In genomic region chr9:45504977-45505376, GRCm38 (mm10) we compare ENCODE assay signal across 10 mouse cellular contexts.
DNase-seq lines count a peak whose midpoint lies in the region; ATAC-seq and TF ChIP-seq lines count a peak whose summit lies in the region.
"Had no signal": no experiment of that assay in that cellular context is flagged by ENCODE, and none has a peak within 500 bp of the region (broad histone marks: within the 10 kb centered on the region; RNA-seq: fewer than 3 reads in every experiment).

No protein-coding gene starts in this region.

- H3K4me2 ChIP-seq in hindbrain, embryonic 11.5 days (replicated peaks; ENCODE audit: low read depth, low read length), result no peak overlapping the region
- no peak overlapping the region for H3K4me2 ChIP-seq in embryonic facial prominence, embryonic 11.5 days (ENCODE audit: low read depth, low read length)
- H3K4me2 ChIP-seq in hindbrain, embryonic 16.5 days (ENCODE audit: low read length), result no peak overlapping the region
- H3K4me2 ChIP-seq in midbrain, embryonic 11.5 days, result no peak overlapping the region

- peaks cover 16% of the 10 kb centered on the region; the same call in 1 of the 2 replicates for H3K27me3 ChIP-seq in hindbrain, embryonic 10.5 days (ENCODE audit: insufficient read depth, poor library complexity, severe bottlenecking)
- no peaks in the 10 kb centered on the region; the same call in 1 of the 2 replicates for H3K27me3 ChIP-seq in hindbrain, embryonic 11.5 days (ENCODE audit: control insufficient read depth, insufficient read depth, low read length)
- H3K27me3 ChIP-seq in embryonic facial prominence, embryonic 11.5 days (ENCODE audit: control insufficient read depth, insufficient read depth, low read length), result no peaks in the 10 kb centered on the region
- no peaks in the 10 kb centered on the region for H3K27me3 ChIP-seq in hindbrain, embryonic 16.5 days (replicated peaks; ENCODE audit: control insufficient read depth, insufficient read depth, low read length)
- no peaks in the 10 kb centered on the region for H3K27me3 ChIP-seq in midbrain, embryonic 11.5 days (ENCODE audit: control insufficient read depth, insufficient read depth, low read length)
- H3K27me3 ChIP-seq in thymus, adult 2 months (ENCODE audit: control insufficient read depth, insufficient read depth, low read length), result no peaks in the 10 kb centered on the region
- H3K27me3 ChIP-seq: liver, embryonic 12.5 days had no signal

- no peak for DNase-seq in hindbrain, embryonic 10.5 days (ENCODE audit: low spot score)
- no peak for DNase-seq in hindbrain, embryonic 11.5 days (ENCODE audit: low spot score)
- DNase-seq in embryonic facial prominence, embryonic 11.5 days (ENCODE audit: low spot score), result peak; percentile 12
- DNase-seq in midbrain, embryonic 11.5 days (ENCODE audit: low spot score, missing footprints), result no peak
- DNase-seq in cerebellum, postnatal 25 days, result no peak
- no peak for DNase-seq in ovary, postnatal 36 days (ENCODE audit: low spot score)
- DNase-seq in thymus, adult 2 months, result no peak
- DNase-seq: right cerebral cortex, postnatal 4 days had no signal

- ATAC-seq in hindbrain, embryonic 11.5 days (ENCODE audit: low FRiP score), result no peak
- ATAC-seq in embryonic facial prominence, embryonic 11.5 days (replicated peaks; ENCODE audit: insufficient number of reproducible peaks, low FRiP score, low TSS enrichment, low read depth), result no peak
- ATAC-seq in hindbrain, embryonic 16.5 days, result no peak
- ATAC-seq in midbrain, embryonic 11.5 days (ENCODE audit: low FRiP score), result peak; percentile 33; the same call in 1 of the 2 replicates

- TF ChIP-seq POLR2A in thymus, adult 2 months (IDR thresholded peaks at IDR 0.05; ENCODE audit: control insufficient read depth, extremely low read depth, insufficient read depth, low read length, poor library complexity), result no peak

- H3K27ac ChIP-seq in hindbrain, embryonic 10.5 days, result 0 out of 2 replicates have a peak overlapping the region, but pooled peaks have one; percentile 1
- H3K27ac ChIP-seq in hindbrain, embryonic 11.5 days (ENCODE audit: low read depth, low read length), result no peak overlapping the region
- H3K27ac ChIP-seq in embryonic facial prominence, embryonic 11.5 days (replicated peaks; ENCODE audit: low read depth, low read length), result no peak overlapping the region
- H3K27ac ChIP-seq in hindbrain, embryonic 16.5 days (ENCODE audit: low read depth, low read length), result no peak overlapping the region
- H3K27ac ChIP-seq in midbrain, embryonic 11.5 days (ENCODE audit: low read depth, low read length), result no peak overlapping the region
- no peak overlapping the region for H3K27ac ChIP-seq in thymus, adult 2 months (ENCODE audit: control insufficient read depth, insufficient read depth, low read length)
- H3K27ac ChIP-seq: liver, embryonic 12.5 days had no signal

- H3K36me3 ChIP-seq in hindbrain, embryonic 10.5 days, result no peaks in the 10 kb centered on the region
- no peaks in the 10 kb centered on the region for H3K36me3 ChIP-seq in hindbrain, embryonic 11.5 days (ENCODE audit: control insufficient read depth, insufficient read depth, low read length)
- no peaks in the 10 kb centered on the region for H3K36me3 ChIP-seq in embryonic facial prominence, embryonic 11.5 days (replicated peaks; ENCODE audit: control insufficient read depth, insufficient read depth, low read depth, low read length)
- H3K36me3 ChIP-seq in hindbrain, embryonic 16.5 days (ENCODE audit: control insufficient read depth, insufficient read depth, low read length), result no peaks in the 10 kb centered on the region
- no peaks in the 10 kb centered on the region for H3K36me3 ChIP-seq in midbrain, embryonic 11.5 days (ENCODE audit: control insufficient read depth, insufficient read depth, low read length)
- no peaks in the 10 kb centered on the region for H3K36me3 ChIP-seq in thymus, adult 2 months (ENCODE audit: control insufficient read depth, insufficient read depth, low read length)
- H3K36me3 ChIP-seq: liver, embryonic 12.5 days had no signal

- TF ChIP-seq CTCF in thymus, adult 2 months (IDR thresholded peaks at IDR 0.05; ENCODE audit: borderline replicate concordance, control insufficient read depth, extremely low read depth, insufficient read depth, low read length, poor library complexity), result no peak

- H3K9ac ChIP-seq in hindbrain, embryonic 11.5 days (ENCODE audit: low read depth, low read length), result no peak overlapping the region
- H3K9ac ChIP-seq in embryonic facial prominence, embryonic 11.5 days (replicated peaks; ENCODE audit: low read length), result no peak overlapping the region
- peak overlapping the region; percentile 15; the same call in 1 of the 2 replicates for H3K9ac ChIP-seq in hindbrain, embryonic 16.5 days (ENCODE audit: low read depth, low read length)
- H3K9ac ChIP-seq in midbrain, embryonic 11.5 days (ENCODE audit: low read length), result no peak overlapping the region
- H3K9ac ChIP-seq: liver, embryonic 12.5 days had no signal

- H3K4me3 ChIP-seq in hindbrain, embryonic 10.5 days, result no peak overlapping the region
- no peak overlapping the region for H3K4me3 ChIP-seq in hindbrain, embryonic 11.5 days (ENCODE audit: low read depth, low read length)
- H3K4me3 ChIP-seq in embryonic facial prominence, embryonic 11.5 days (ENCODE audit: low read depth, low read length), result no peak overlapping the region
- no peak overlapping the region for H3K4me3 ChIP-seq in hindbrain, embryonic 16.5 days (ENCODE audit: low read length)
- H3K4me3 ChIP-seq in midbrain, embryonic 11.5 days (ENCODE audit: low read depth, low read length), result no peak overlapping the region
- no peak overlapping the region for H3K4me3 ChIP-seq in thymus, adult 2 months (ENCODE audit: control insufficient read depth, insufficient read depth, low read length)
- H3K4me3 ChIP-seq: liver, embryonic 12.5 days had no signal

- H3K9me3 ChIP-seq in hindbrain, embryonic 10.5 days, result no peaks in the 10 kb centered on the region
- no peaks in the 10 kb centered on the region for H3K9me3 ChIP-seq in hindbrain, embryonic 11.5 days (ENCODE audit: control insufficient read depth, low read length)
- no peaks in the 10 kb centered on the region for H3K9me3 ChIP-seq in embryonic facial prominence, embryonic 11.5 days (replicated peaks; ENCODE audit: control insufficient read depth, low read length)
- H3K9me3 ChIP-seq in hindbrain, embryonic 16.5 days (ENCODE audit: control insufficient read depth, low read length), result no peaks in the 10 kb centered on the region
- no peaks in the 10 kb centered on the region for H3K9me3 ChIP-seq in midbrain, embryonic 11.5 days (ENCODE audit: control insufficient read depth, low read length)
- H3K9me3 ChIP-seq: liver, embryonic 12.5 days had no signal

- peaks cover 36% of the 10 kb centered on the region for H3K4me1 ChIP-seq in hindbrain, embryonic 10.5 days (replicated peaks)
- H3K4me1 ChIP-seq in hindbrain, embryonic 11.5 days (replicated peaks; ENCODE audit: control insufficient read depth, insufficient read depth, low read length), result peaks cover 3% of the 10 kb centered on the region; the same call in 1 of the 2 replicates
- H3K4me1 ChIP-seq in embryonic facial prominence, embryonic 11.5 days (ENCODE audit: control insufficient read depth, insufficient read depth, low read length), result no peaks in the 10 kb centered on the region
- H3K4me1 ChIP-seq in hindbrain, embryonic 16.5 days (ENCODE audit: control insufficient read depth, insufficient read depth, low read depth, low read length), result peaks cover 12% of the 10 kb centered on the region
- peaks cover 13% of the 10 kb centered on the region for H3K4me1 ChIP-seq in midbrain, embryonic 11.5 days (ENCODE audit: control insufficient read depth, insufficient read depth, low read length)
- H3K4me1 ChIP-seq in thymus, adult 2 months (replicated peaks; ENCODE audit: control insufficient read depth, insufficient read depth, low read length), result no peaks in the 10 kb centered on the region

- 62% methylated on average over 5 of the region's 5 CpGs for WGBS in hindbrain, embryonic 10.5 days
- 51% methylated on average over 5 of the region's 5 CpGs for WGBS in hindbrain, embryonic 11.5 days
- 52% methylated on average over 5 of the region's 5 CpGs for WGBS in embryonic facial prominence, embryonic 11.5 days
- 56% methylated on average over 5 of the region's 5 CpGs for WGBS in hindbrain, embryonic 16.5 days
- 67% methylated on average over 5 of the region's 5 CpGs for WGBS in midbrain, embryonic 11.5 days
- 82% methylated on average over 5 of the region's 5 CpGs for WGBS in thymus, adult 2 months
